Mouse (Mus musculus): ENCODE results near the gene Gm9837.

- TF ChIP-seq CTCF (IDR thresholded peaks at IDR 0.05; ENCODE audit: extremely low read depth, insufficient read length, insufficient replicate concordance, low read depth, low read length) (no peak), POLR2A (IDR thresholded peaks at IDR 0.05; ENCODE audit: low read depth, low read length) (no peak)
Observed at GRCm38 (mm10) chr11:53481088-53481730, 10.9 kb upstream of the Gm9837 start.

Measured in small intestine, adult 2 months (tissue).